Mouse (Mus musculus) MEL (cell line): Measurements from ENCODE around the gene Dapk3. TPM values are rescaled to one million over a fixed set of nuclear protein-coding genes. Genes with fewer than 3 reads are reported as not detected.

Source experiments
- DNase-seq: peaks from one replicate; pipeline ENCODE4 v3.0.0; 2011; ENCODE audit warnings: low read depth, low spot score
- H3K27ac ChIP-seq: 2 replicates; pipeline ENCODE4 v1.5.1; 2012; ENCODE audit warnings: low read depth, mild to moderate bottlenecking, control low read depth, low read length, moderate library complexity; ENCODE audit not compliant: control insufficient read depth
- H3K27me3 ChIP-seq, 2 experiments: fragments of 150-350 bp in 1 of 2; sonication (generic) in 1 of 2; 2 replicates each; pipeline ENCODE4 v1.6.1; 2012; ENCODE audit warnings: low read length in 2 of 2, mild to moderate bottlenecking in 2 of 2, improper control_type of control experiment in 1 of 2, moderate library complexity in 1 of 2; ENCODE audit not compliant: insufficient read depth in 2 of 2, control insufficient read depth in 1 of 2
- H3K36me3 ChIP-seq, 2 experiments: 2 replicates each; pipeline ENCODE4 v1.6.1; 2012 to 2014; ENCODE audit warnings: low read length in 2 of 2, improper control_type of control experiment in 1 of 2, inconsistent platforms in 1 of 2, mild to moderate bottlenecking in 1 of 2; ENCODE audit not compliant: insufficient read depth in 2 of 2, control insufficient read depth in 1 of 2
- H3K4me1 ChIP-seq, 2 experiments: fragments of 150-350 bp in 1 of 2; sonication (generic) in 1 of 2; 2 replicates each; pipeline ENCODE4 v1.6.1; 2012; ENCODE audit warnings: low read length in 2 of 2, improper control_type of control experiment in 1 of 2, mild to moderate bottlenecking in 1 of 2; ENCODE audit not compliant: insufficient read depth in 2 of 2, control insufficient read depth in 1 of 2
- H3K4me3 ChIP-seq, 2 experiments: fragments of 150-350 bp in 1 of 2; sonication (generic) in 1 of 2; 2 replicates each; pipeline ENCODE4 v1.5.1; 2012; ENCODE audit warnings: low read depth in 2 of 2, low read length in 2 of 2, mild to moderate bottlenecking in 2 of 2, moderate library complexity in 2 of 2, control low read depth in 1 of 2, improper control_type of control experiment in 1 of 2; ENCODE audit not compliant: control insufficient read depth in 1 of 2, insufficient read depth in 1 of 2
- H3K79me2 ChIP-seq: 2 replicates; pipeline ENCODE4 v1.6.1; 2012; ENCODE audit warnings: mild to moderate bottlenecking, low read length, moderate library complexity; ENCODE audit not compliant: control insufficient read depth, poor library complexity, insufficient read depth
- H3K9ac ChIP-seq: 2 replicates; pipeline ENCODE4 v1.6.1; 2012; ENCODE audit warnings: low read depth, mild to moderate bottlenecking, control low read depth, low read length, moderate library complexity; ENCODE audit not compliant: control insufficient read depth, poor library complexity, severe bottlenecking
- H3K9me3 ChIP-seq: fragments of 150-350 bp; sonication (generic); replicated peaks from 2 replicates; pipeline ENCODE4 v1.6.1; 2012; ENCODE audit warnings: mild to moderate bottlenecking, low read length, improper control_type of control experiment, moderate library complexity; ENCODE audit not compliant: insufficient read depth
- BHLHE40 ChIP-seq: IDR thresholded peaks from 2 replicates; pipeline ENCODE4 v1.6.1; 2012; ENCODE audit warnings: low read depth, mild to moderate bottlenecking, inconsistent platforms, low read length, improper control_type of control experiment, borderline replicate concordance
- CHD1 ChIP-seq: IDR thresholded peaks from 2 replicates; pipeline ENCODE4 v1.6.1; 2012; ENCODE audit warnings: low read depth, mild to moderate bottlenecking, inconsistent platforms, low read length, improper control_type of control experiment
- CTCF ChIP-seq, 3 experiments: IDR thresholded peaks in 2 of 3; conservative IDR thresholded peaks in 1 of 3; 2 replicates each; pipeline ENCODE4 v1.5.1; 2011 to 2012; ENCODE audit warnings: low read length in 3 of 3, low read depth in 2 of 3, mild to moderate bottlenecking in 2 of 3, improper control_type of control experiment in 1 of 3, inconsistent platforms in 1 of 3, mixed read lengths in 1 of 3, moderate library complexity in 1 of 3; ENCODE audit not compliant: control insufficient read depth in 1 of 3, insufficient read depth in 1 of 3, poor library complexity in 1 of 3, severe bottlenecking in 1 of 3
- ELF1 ChIP-seq: IDR thresholded peaks from 2 replicates; pipeline ENCODE4 v1.6.1; 2014; ENCODE audit warnings: low read depth, mild to moderate bottlenecking, inconsistent platforms, low read length, improper control_type of control experiment, moderate library complexity
- EP300 ChIP-seq, 2 experiments: IDR thresholded peaks; 2 replicates each; pipeline ENCODE4 v1.6.1; 2011; ENCODE audit warnings: improper control_type of control experiment in 2 of 2, low read length in 2 of 2, low read depth in 1 of 2, mild to moderate bottlenecking in 1 of 2
- MAX ChIP-seq: IDR thresholded peaks from 2 replicates; pipeline ENCODE4 v1.6.1; 2011; ENCODE audit warnings: low read length, improper control_type of control experiment
- MAZ ChIP-seq: IDR thresholded peaks from 2 replicates; pipeline ENCODE4 v1.6.1; 2012; ENCODE audit warnings: low read depth, mild to moderate bottlenecking, inconsistent platforms, low read length, improper control_type of control experiment
- MXI1 ChIP-seq: IDR thresholded peaks from 2 replicates; pipeline ENCODE4 v1.6.1; 2011; ENCODE audit warnings: mild to moderate bottlenecking, low read depth, low read length, improper control_type of control experiment
- POLR2AphosphoS5 ChIP-seq: IDR thresholded peaks from 2 replicates; pipeline ENCODE4 v1.6.1; 2012; ENCODE audit warnings: low read depth, borderline replicate concordance, mild to moderate bottlenecking, inconsistent platforms, low read length, moderate library complexity, mixed read lengths
- RAD21 ChIP-seq: IDR thresholded peaks from 2 replicates; pipeline ENCODE4 v1.6.1; 2011; ENCODE audit warnings: mild to moderate bottlenecking, low read depth, low read length, improper control_type of control experiment
- RCOR1 ChIP-seq: IDR thresholded peaks from 2 replicates; pipeline ENCODE4 v1.6.1; 2012; ENCODE audit warnings: low read depth, mild to moderate bottlenecking, inconsistent platforms, low read length, improper control_type of control experiment
- SMC3 ChIP-seq: IDR thresholded peaks from 2 replicates; pipeline ENCODE4 v1.6.1; 2011; ENCODE audit warnings: low read depth, low read length, improper control_type of control experiment
- USF1 ChIP-seq: IDR thresholded peaks from 2 replicates; pipeline ENCODE4 v1.6.1; 2014; ENCODE audit warnings: low read depth, mild to moderate bottlenecking, inconsistent platforms, low read length, improper control_type of control experiment, moderate library complexity
- polyA plus RNA-seq, 2 experiments: library from polyadenylated mRNA; stranded (reverse) in 1 of 2; unstranded in 1 of 2; fragments of >175 nt in 1 of 2; fragments of >200 nt in 1 of 2; gene quantifications; 2 replicates each; pipeline versions ENCODE4 v1.2.1 to v1.2.4; 2012; ENCODE audit warnings: low replicate concordance in 2 of 2, low read depth in 1 of 2; ENCODE audit not compliant: insufficient read length in 2 of 2, insufficient read depth in 1 of 2, missing spikeins in 1 of 2
- total RNA-seq: library from RNA; depleted of rRNA; stranded (reverse); fragments of 300-350 nt; gene quantifications from 2 replicates; pipeline ENCODE4 v1.2.3, GENCODE M21; 2012

The Dapk3 gene
- total and polyA plus RNA-seq, 3 experiments = 42.3 to 79.1 TPM; not detected in 1

DNA sequence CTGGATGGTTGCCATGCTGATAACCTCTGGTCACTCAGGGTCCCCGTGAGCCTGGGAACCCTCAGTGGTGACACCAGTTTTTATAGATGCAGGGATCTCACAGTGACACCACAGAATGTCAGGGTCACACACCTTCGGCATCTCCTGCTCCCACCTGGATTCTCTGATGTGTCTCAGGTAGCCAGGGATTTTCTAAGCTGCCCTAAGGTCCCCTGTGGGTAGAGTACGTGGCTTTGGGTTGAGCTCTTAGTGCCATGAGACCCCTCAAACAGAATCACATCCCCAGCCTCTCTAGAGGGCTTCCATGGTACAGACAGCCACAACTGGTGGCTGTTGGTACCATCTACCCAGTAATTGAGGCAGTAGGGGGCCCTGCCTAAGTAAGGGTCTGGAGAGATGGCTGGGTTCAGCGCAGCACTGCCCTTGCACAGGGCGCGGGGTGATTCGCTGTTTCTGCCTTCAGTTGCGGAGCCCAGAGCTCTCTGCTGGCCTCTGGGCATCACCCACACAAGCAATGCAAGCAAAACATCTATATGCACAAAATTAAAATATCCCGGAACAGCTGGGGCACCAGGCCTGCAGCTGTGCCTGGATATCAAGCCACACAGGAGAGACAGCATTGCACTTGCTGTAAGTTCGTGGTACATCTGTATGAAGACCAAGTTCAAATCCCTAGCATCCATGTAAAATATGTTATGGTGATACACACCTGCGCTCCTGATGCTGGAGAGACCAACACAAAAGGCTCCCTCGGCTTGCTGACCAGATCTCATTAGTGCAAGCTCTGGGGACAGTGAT is 53.9 kb downstream of the Dapk3 start (continued):
- TF ChIP-seq USF1 = no peak

DNA sequence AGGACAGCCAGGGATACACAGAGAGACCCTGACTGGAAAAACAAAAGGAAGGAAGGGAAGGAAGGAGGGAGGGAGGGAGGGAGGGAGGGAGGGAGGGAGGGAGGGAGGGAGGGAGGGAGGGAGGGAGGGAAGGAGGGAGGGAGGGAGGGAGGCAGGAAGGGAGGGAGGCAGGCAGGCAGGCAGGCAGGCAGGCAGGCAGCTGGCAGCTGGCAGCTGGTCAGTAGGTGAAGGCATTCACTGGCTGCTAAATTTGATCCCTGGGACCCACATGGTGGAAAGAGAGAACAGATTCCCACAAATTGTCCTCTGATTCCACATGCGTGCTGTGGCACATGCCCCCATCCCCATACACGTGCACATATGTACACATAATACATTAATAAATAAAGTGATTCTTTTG is 55.8 kb downstream of the Dapk3 start:
- no peak overlapping the region for H3K4me3 ChIP-seq
- no peak overlapping the region for H3K9ac ChIP-seq
- H3K27me3 ChIP-seq = no peaks in the 10 kb centered on the region
- H3K27ac ChIP-seq = no peak overlapping the region
- DNase-seq = no peak
- H3K79me2 ChIP-seq = no peaks in the 10 kb centered on the region
- TF ChIP-seq CHD1 (no peak), MAX (no peak), ELF1 (no peak), MXI1 (no peak), BHLHE40 (no peak)
- H3K4me1 ChIP-seq = peaks cover 0 to under 1% of the 10 kb centered on the region in 2 experiments; a peak in 1 of 4 replicates
- H3K36me3 ChIP-seq = no peaks in the 10 kb centered on the region
- no peaks in the 10 kb centered on the region for H3K9me3 ChIP-seq

DNA sequence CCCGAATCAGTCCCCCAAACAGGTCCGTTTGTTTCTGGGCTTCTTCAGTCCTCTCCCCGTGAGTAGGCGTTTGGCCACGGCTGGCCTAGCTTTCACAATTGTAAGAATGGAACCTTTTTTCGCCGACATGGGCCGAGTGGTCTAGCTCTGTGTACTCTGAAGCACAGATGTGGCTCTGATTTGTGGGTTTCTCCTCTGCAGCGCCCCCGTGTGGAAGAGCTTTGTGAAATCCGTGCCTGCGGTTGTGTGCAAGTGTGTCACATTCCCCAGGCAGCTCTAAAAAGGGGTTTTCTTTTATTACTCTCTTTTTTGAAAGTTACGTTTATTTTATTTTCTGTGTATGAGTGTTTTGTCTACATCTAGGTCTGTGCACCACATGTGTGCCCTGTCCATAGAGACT is 58.1 kb downstream of the Dapk3 start:
- Histone ChIP-seq H3K36me3 (peaks cover 0 to 2% of the 10 kb centered on the region in 2 experiments; a peak in 1 of 4 replicates), H3K27ac (no peak overlapping the region), H3K4me1 (peaks cover 0 to 8% of the 10 kb centered on the region in 2 experiments; a peak in 2 of 4 replicates), H3K9ac (no peak overlapping the region), H3K4me3 (no peak overlapping the region), H3K9me3 (no peaks in the 10 kb centered on the region), H3K79me2 (no peaks in the 10 kb centered on the region), H3K27me3 (no peaks in the 10 kb centered on the region)
- peak; percentile 74 for TF ChIP-seq SMC3
- no peak for TF ChIP-seq MXI1
- no peak for TF ChIP-seq POLR2AphosphoS5
- TF ChIP-seq CTCF (IDR thresholded peaks at IDR 0.05 in 2 of 3, conservative IDR thresholded peaks at IDR 0.05 in 1 of 3; ENCODE audit: control insufficient read depth in 1 of 3, insufficient read depth in 1 of 3, low read depth in 2 of 3, low read length in 3 of 3, poor library complexity in 1 of 3, severe bottlenecking in 1 of 3) = peak; percentile 63 to 88 (median 86)
- 0 out of 2 replicates have a peak, but pooled peaks have one; percentile 31 for TF ChIP-seq MAZ
- 0 out of 2 replicates have a peak, but pooled peaks have one; percentile 19 for TF ChIP-seq BHLHE40
- TF ChIP-seq RAD21 = peak; percentile 33
- peak; percentile 63 for TF ChIP-seq RCOR1
- no peak for TF ChIP-seq EP300 (IDR thresholded peaks at IDR 0.05; ENCODE audit: low read depth in 1 of 2, low read length in 2 of 2)
- DNase-seq = peak; percentile 72
